Mouse (Mus musculus) bone marrow, adult 2 months (tissue): ENCODE measurements at regions not wholly inside any gene's neighbourhood (a gene's known extent, or its start where the extent isn't known, plus 50 kb on each side); places are given as distances from the start of the nearest gene placed in this dataset.

Source experiments
- H3K27ac ChIP-seq: fragments of 200-500 bp; 2 replicates; pipeline ENCODE4 v1.5.1; 2012; ENCODE audit warnings: low read depth, mild to moderate bottlenecking, control low read depth, inconsistent platforms, low read length; ENCODE audit not compliant: control insufficient read depth, poor library complexity, insufficient read depth
- H3K4me1 ChIP-seq: fragments of 200-500 bp; 2 replicates; pipeline ENCODE4 v1.6.1; 2011; ENCODE audit warnings: low read length; ENCODE audit not compliant: control insufficient read depth, insufficient read depth
- H3K4me3 ChIP-seq: fragments of 200-500 bp; replicated peaks from 2 replicates; pipeline ENCODE3; 2011; ENCODE audit warnings: mild to moderate bottlenecking, low read depth, low read length, control low read depth; ENCODE audit not compliant: control insufficient read depth
- CTCF ChIP-seq: fragments of 200-500 bp; IDR thresholded peaks from 2 replicates; pipeline ENCODE4 v1.5.1; 2011; ENCODE audit warnings: low read length, control low read depth; ENCODE audit not compliant: control insufficient read depth, insufficient read depth
- POLR2A ChIP-seq: fragments of 200-500 bp; IDR thresholded peaks from 2 replicates; pipeline ENCODE4 v1.6.1; 2011; ENCODE audit warnings: low read depth, mild to moderate bottlenecking, control low read depth, low read length, borderline replicate concordance; ENCODE audit not compliant: control insufficient read depth
- WGBS: fragments of 180-500 bp; shearing (Covaris S2); methylation state at CpG from one replicate; pipeline ENCODE4 v1.1.7; 2018; 5-methylcytosine and 5-hydroxymethylcytosine counted together

DNA sequence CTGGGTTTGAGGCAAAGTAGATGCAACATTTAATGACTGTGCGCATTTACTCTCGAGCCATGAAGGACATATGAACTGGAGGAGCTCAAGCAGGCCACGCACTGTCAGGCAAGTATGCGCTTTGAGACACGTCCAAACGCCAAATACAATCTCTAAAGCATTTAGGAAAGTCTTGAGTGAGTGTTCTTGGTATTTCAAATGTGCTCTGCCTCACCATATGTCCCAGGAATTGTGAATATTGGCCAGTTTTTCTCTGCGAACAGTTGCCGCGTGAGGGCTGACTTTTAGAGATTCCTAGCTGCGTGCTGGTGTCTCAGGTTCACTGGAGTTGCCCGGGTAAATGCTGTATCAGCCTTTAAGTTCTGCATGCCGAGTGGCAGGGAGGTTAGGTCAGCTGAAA, 498.4 kb downstream of the Etnk1 start:
- no peak overlapping the region for H3K4me3 ChIP-seq
- no peak overlapping the region for H3K27ac ChIP-seq
- no peaks in the 10 kb centered on the region for H3K4me1 ChIP-seq
- TF ChIP-seq CTCF (no peak), POLR2A (no peak)
- 83% methylated on average over 12 of the region's 12 CpGs for WGBS

DNA sequence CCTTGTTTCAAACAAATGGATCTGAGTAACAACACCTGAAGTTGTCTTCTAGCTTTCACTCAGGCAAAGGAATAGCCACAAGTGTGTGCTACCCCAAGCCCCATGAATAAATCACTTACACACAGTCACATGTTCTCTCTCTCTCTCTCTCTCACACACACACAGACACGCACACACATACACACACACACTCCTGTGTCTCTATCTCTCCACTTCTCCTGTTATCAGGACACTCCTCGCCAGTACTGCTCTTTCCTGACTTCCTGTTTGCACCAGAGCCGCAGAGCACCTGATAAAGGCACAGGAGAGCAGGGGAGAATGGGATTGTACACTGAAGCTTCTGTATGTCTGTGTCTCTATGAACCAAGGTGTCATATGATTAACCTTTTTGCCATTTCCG, 501.5 kb downstream of the Etnk1 start:
- Histone ChIP-seq H3K4me3 (no peak overlapping the region), H3K4me1 (no peaks in the 10 kb centered on the region), H3K27ac (no peak overlapping the region)
- no peak for TF ChIP-seq POLR2A
- no peak for TF ChIP-seq CTCF
- WGBS: 55% methylated on average over 4 of the region's 4 CpGs

DNA sequence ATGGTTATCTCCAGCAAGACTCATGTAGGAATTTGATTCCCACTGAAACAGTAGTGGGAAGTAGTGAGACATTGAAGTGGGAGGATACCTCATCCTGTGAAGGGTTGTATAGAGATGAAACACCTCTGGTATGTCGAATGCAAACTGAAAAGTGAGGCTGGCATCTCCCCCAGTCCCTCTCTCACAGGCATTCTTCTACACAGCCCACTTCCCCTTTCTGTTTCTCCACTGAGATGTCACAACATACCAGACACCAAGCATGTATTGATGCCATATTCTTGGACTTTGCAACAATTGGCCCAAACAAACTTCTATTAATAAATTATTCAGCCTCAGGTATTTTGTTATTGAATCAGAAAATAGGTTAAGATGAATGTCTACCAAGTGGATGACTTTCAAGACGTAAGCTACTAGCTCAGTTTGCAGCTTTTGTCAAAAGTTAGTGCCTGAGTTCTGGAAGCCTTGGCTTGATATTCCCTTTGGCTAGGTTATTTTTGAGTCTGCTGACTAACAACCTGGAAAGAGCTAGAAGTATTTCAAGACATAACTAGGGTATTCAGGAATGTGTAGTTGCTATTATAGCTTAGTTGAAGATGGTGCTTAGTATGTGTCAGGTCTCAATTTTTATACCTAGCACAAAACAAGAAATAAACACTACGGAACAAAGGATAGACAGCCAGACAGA, 502.6 kb downstream of the Etnk1 start:
- Histone ChIP-seq H3K4me3 (no peak overlapping the region), H3K27ac (no peak overlapping the region), H3K4me1 (no peaks in the 10 kb centered on the region)
- no peak for TF ChIP-seq CTCF
- 61% methylated on average over 3 of the region's 3 CpGs for WGBS

DNA sequence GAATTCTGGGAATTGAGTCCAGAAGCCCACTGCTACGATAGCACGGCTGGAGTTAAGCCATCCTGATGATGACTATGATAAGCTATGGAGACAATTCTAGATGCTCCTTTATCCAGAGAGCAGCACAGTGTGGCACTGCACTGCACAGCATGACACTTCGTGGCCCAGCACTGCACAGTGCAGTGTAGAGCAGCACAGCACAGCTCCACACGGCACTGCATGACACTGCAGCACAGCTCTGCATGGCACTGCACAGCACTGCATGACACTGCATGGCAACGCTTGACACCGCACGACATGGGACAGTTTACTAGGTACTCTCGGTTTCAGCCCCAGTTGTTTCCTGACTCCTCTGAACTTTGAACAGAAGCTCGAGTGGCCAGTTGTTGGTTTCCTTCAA, 523.1 kb downstream of the Etnk1 start:
- 89% methylated on average over 9 of the region's 9 CpGs for WGBS
- Histone ChIP-seq H3K4me3 (no peak overlapping the region), H3K4me1 (no peaks in the 10 kb centered on the region), H3K27ac (no peak overlapping the region)
- TF ChIP-seq CTCF (no peak), POLR2A (no peak)

DNA sequence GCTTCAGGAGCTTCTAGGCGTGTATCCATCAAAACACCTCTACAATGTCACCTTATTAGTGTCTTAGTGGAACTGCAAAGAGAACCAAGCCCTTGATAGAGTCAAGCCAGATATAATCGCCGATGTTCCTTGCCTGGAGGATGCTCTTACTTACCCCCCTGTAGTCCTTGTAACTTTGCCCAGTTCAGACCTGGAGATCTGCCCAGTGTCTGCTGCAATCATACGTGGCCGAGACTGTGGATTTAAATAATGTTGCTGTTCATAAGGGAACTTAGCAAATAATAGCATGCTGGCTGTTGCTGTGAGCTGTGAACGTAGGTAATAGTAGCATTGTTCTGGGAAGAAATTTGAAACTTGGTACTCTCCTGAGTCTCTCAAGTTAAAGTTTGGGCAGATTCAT, 523.8 kb downstream of the Etnk1 start:
- TF ChIP-seq CTCF (no peak), POLR2A (no peak)
- Histone ChIP-seq H3K4me1 (no peaks in the 10 kb centered on the region), H3K4me3 (no peak overlapping the region), H3K27ac (no peak overlapping the region)
- WGBS: 65% methylated on average over 6 of the region's 6 CpGs

DNA sequence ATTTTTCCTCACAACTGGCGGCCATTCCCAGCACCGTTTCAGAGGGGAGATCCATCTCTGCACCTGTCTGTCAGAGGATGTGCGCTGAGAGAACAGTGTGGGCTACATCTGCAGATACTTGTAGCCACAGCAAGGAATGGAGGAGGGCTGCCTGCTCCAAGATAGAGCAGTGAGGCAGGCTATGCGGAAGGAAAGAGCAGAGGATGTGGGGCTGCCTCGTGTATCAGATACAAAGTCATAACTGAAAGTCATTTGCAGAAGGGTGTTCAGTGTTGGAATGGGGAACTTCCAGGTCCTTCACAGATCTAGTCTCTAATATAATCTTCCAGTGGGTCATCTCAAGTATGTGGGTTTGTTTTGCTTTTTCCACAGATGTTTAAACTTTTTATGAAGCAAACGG, 531.0 kb downstream of the Etnk1 start:
- Histone ChIP-seq H3K4me3 (no peak overlapping the region), H3K27ac (no peak overlapping the region), H3K4me1 (no peaks in the 10 kb centered on the region)
- WGBS: 21% methylated on average over 6 of the region's 6 CpGs
- TF ChIP-seq CTCF (no peak), POLR2A (no peak)

DNA sequence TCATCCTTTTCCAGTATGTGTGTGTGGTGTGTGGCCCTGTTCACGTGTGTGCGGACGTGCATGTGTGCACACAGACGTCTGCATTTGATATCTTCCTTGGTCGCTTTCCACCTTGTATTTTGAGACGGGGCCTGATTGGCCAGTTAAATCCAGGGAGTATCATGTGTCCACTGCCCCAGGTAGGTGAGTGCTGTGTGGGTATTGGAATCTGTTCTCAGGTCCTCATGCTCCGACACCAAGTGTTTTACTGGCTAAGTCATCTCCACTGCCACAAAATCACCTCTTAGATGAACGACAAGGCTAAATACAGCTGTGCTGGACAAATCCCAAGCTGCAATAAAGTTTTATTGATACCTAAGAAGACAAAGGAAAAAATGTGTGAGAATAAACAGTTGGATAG, 537.0 kb downstream of the Etnk1 start:
- 86% methylated on average over 8 of the region's 8 CpGs for WGBS
- no peak overlapping the region for H3K4me3 ChIP-seq
- TF ChIP-seq POLR2A (no peak), CTCF (no peak)
- H3K4me1 ChIP-seq: no peaks in the 10 kb centered on the region
- no peak overlapping the region for H3K27ac ChIP-seq

DNA sequence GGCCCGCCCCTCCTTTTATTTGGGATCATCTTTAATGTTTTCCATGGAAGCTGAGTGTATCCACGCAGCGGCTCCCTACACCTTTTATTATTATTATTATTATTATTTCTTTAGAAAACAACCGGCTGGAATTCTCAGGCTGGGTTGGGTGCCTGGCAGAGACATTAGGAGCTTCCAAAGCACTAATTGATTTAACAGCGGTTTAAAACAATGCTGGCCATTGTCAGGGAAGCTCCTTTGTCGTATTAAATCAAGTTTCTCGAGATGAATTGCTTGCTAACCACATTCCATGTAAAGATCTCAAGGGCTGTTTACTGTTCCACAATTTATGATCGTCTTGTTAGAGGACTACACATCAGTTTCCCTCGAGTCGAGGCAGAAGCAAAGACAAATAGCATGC, 539.4 kb downstream of the Etnk1 start:
- H3K27ac ChIP-seq: no peak overlapping the region
- no peaks in the 10 kb centered on the region for H3K4me1 ChIP-seq
- WGBS: 70% methylated on average over 10 of the region's 10 CpGs
- H3K4me3 ChIP-seq: no peak overlapping the region
- TF ChIP-seq POLR2A (no peak), CTCF (no peak)

DNA sequence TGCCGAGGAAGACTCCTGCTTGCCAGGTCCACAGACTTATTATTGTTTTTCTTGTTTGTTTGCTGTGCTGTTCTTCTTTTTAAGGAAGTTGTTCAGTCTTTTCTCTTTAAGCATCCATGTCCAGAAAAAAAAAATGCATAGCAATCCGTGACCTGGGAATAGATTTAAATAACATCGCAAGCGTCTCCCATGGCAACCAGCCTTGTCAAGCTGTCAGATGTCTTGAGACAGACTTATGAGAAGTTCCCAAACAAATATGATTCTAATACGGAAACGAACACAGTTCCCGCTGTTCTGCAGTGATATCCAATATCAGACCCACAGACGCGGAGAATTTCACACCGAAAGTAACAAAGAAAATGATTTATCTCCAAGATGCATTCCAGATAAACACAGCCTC, 547.4 kb downstream of the Etnk1 start:
- TF ChIP-seq CTCF (no peak), POLR2A (no peak)
- WGBS: 85% methylated on average over 10 of the region's 10 CpGs
- Histone ChIP-seq H3K4me1 (no peaks in the 10 kb centered on the region), H3K27ac (no peak overlapping the region), H3K4me3 (no peak overlapping the region)
